Mouse (Mus musculus) C2C12 (cell line): Measurements from ENCODE around the gene Mlx.

Experiments
- CTCF ChIP-seq: IDR thresholded peaks from one replicate; pipeline ENCODE4 v1.5.1; 2011; ENCODE audit not compliant: control insufficient read depth, insufficient read depth, insufficient read length
- USF1 ChIP-seq: IDR thresholded peaks from one replicate; pipeline ENCODE4 v1.6.1; 2011; ENCODE audit warnings: low read depth, mild to moderate bottlenecking, control low read depth, moderate library complexity

- TF ChIP-seq CTCF (no peak), USF1 (no peak)
Measured at GRCm38 (mm10) chr11:101111178-101111577, 24.1 kb downstream of the Mlx start.
